Comparison of ENCODE assay signal across 17 mouse cellular contexts in the genomic region with DNA sequence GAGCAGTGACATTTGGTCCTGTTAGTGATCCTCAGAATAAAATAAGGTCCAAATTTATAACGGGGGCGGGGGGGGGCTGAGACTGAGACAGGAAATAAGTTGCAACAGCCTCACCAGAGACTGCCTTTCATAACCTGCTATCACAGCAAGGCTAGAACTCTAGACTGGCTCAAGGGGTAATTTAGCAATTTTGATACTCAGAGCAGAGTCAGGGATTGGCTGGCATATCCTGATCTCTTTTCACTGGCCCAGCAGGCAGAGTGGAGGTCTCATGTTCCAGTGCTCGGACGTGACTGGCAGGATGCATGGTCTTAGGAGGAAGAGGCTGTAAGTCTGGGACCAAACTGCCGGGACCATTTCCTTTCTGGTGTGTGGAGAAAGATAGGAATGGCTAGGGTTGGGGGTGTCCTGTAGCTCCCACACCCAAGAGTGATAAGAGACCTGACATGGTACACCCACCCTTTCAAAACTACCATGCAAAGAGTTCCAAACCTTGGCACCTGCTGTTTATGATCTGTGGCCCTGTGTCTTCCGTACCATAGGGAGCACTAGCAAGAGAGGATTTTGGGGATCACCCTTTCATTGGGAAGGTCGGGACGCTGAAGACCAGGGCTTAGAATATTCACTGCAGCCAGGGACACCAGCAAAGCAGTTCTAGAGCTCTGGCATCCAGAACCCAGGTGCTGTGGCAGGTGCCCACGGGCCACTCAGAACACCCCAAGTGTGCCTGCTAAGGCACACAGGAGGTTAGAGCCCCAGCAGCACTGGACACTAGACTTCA. TPM values are rescaled to one million over a fixed set of nuclear protein-coding genes. Genes with fewer than 3 reads are reported as not detected.
DNase-seq lines count a peak whose midpoint lies in the region; ATAC-seq and TF ChIP-seq lines count a peak whose summit lies in the region.
"Had no signal": no experiment of that assay in that cellular context is flagged by ENCODE, and none has a peak within 500 bp of the region (broad histone marks: within the 10 kb centered on the region; RNA-seq: fewer than 3 reads in every experiment).

No protein-coding gene starts in this region.

- 0 out of 2 replicates have a peak overlapping the region, but pooled peaks have one; percentile 29 for H3K4me2 ChIP-seq in heart, embryonic 16.5 days (ENCODE audit: low read depth, low read length)
- H3K4me2 ChIP-seq: forebrain, embryonic 12.5 days; hindbrain, embryonic 12.5 days; limb, embryonic 15.5 days had no signal

- TF ChIP-seq CTCF in heart, adult 2 months (IDR thresholded peaks at IDR 0.05), result no peak
- no peak for TF ChIP-seq CTCF in kidney, adult 2 months (conservative IDR thresholded peaks at IDR 0.05; ENCODE audit: insufficient read depth, insufficient read length, low read depth, low read length)

- H3K27me3 ChIP-seq in heart, adult 2 months (ENCODE audit: control insufficient read depth, insufficient read depth, low read length), result no peaks in the 10 kb centered on the region
- H3K27me3 ChIP-seq in kidney, adult 2 months (replicated peaks; ENCODE audit: control insufficient read depth, insufficient read depth, low read length), result no peaks in the 10 kb centered on the region
- peaks cover 18% of the 10 kb centered on the region for H3K27me3 ChIP-seq in heart, embryonic 16.5 days (ENCODE audit: control insufficient read depth, insufficient read depth, low read length)

- TF ChIP-seq POLR2A in heart, adult 2 months (IDR thresholded peaks at IDR 0.05; ENCODE audit: insufficient read depth, low read depth, low read length), result peak; percentile 45; the same call in 1 of the 2 replicates
- TF ChIP-seq POLR2A in kidney, adult 2 months (IDR thresholded peaks at IDR 0.05; ENCODE audit: low read depth, low read length), result no peak

- H3K9ac ChIP-seq in heart, adult 2 months (ENCODE audit: low read depth, low read length), result 0 out of 2 replicates have a peak overlapping the region, but pooled peaks have one; percentile 11
- no peak overlapping the region for H3K9ac ChIP-seq in heart, embryonic 16.5 days (ENCODE audit: low read length)
- H3K9ac ChIP-seq: forebrain, embryonic 12.5 days; hindbrain, embryonic 12.5 days; limb, embryonic 15.5 days; liver, postnatal 0 days had no signal

- intact Hi-C loops in heart, adult 2 months (cut with DNase I), result no loop called here
- intact Hi-C loops in heart, postnatal 10 days (cut with DNase I), result no loop called here

- no peaks in the 10 kb centered on the region for H3K36me3 ChIP-seq in heart, adult 2 months (ENCODE audit: control insufficient read depth, insufficient read depth, low read length)
- H3K36me3 ChIP-seq in kidney, adult 2 months (ENCODE audit: control insufficient read depth, insufficient read depth, low read length), result no peaks in the 10 kb centered on the region
- no peaks in the 10 kb centered on the region for H3K36me3 ChIP-seq in heart, embryonic 16.5 days (ENCODE audit: control insufficient read depth, insufficient read depth)
- H3K36me3 ChIP-seq: embryonic facial prominence, embryonic 10.5 days; forebrain, embryonic 12.5 days; hindbrain, embryonic 12.5 days; limb, embryonic 15.5 days had no signal

- peak in 1 of 2 experiments; percentile 13 for DNase-seq in heart, adult 2 months
- no peak for DNase-seq in heart, postnatal 10 days
- no peak for DNase-seq in kidney, adult 2 months
- no peak for DNase-seq in kidney, postnatal 14 days
- peak; percentile 52 for DNase-seq in 416B (ENCODE audit: low read depth)
- no peak for DNase-seq in right cerebral cortex, postnatal 14 days
- DNase-seq: cerebellum, adult 8-10 months; kidney, adult 9 months; liver, postnatal 0 days had no signal

- H3K27ac ChIP-seq in heart, adult 2 months, result peak overlapping the region; percentile 96
- peak overlapping the region; percentile 30 for H3K27ac ChIP-seq in kidney, adult 2 months (ENCODE audit: insufficient read depth, low read depth, low read length)
- peak overlapping the region; percentile 23; the same call in 1 of the 2 replicates for H3K27ac ChIP-seq in heart, embryonic 16.5 days (ENCODE audit: low read length)
- H3K27ac ChIP-seq: embryonic facial prominence, embryonic 10.5 days; forebrain, embryonic 12.5 days; hindbrain, embryonic 12.5 days; limb, embryonic 15.5 days had no signal

- WGBS in heart, adult 2 months, result 54% methylated on average over 9 of the region's 9 CpGs
- WGBS in kidney, adult 2 months, result 56% methylated on average over 9 of the region's 9 CpGs
- WGBS in heart, embryonic 16.5 days, result 57% methylated on average over 9 of the region's 9 CpGs

- peaks cover 8% of the 10 kb centered on the region for H3K4me1 ChIP-seq in heart, adult 2 months (ENCODE audit: control insufficient read depth, insufficient read depth, low read length)
- no peaks in the 10 kb centered on the region for H3K4me1 ChIP-seq in kidney, adult 2 months (ENCODE audit: control insufficient read depth, insufficient read depth, low read length)
- no peaks in the 10 kb centered on the region for H3K4me1 ChIP-seq in heart, embryonic 16.5 days (ENCODE audit: control insufficient read depth, insufficient read depth, low read length)
- H3K4me1 ChIP-seq: hindbrain, embryonic 12.5 days; limb, embryonic 15.5 days had no signal

- no peak for ATAC-seq in heart, embryonic 16.5 days (replicated peaks; ENCODE audit: extremely low read depth, insufficient read depth, low FRiP score)
- ATAC-seq: liver, postnatal 0 days had no signal

- H3K79me2 ChIP-seq in heart, adult 2 months (replicated peaks; ENCODE audit: control insufficient read depth, insufficient read depth, low read length), result no peaks in the 10 kb centered on the region

- no peak for TF ChIP-seq EP300 in heart, adult 2 months (IDR thresholded peaks at IDR 0.05; ENCODE audit: insufficient read depth, low read depth, low read length)

- H3K4me3 ChIP-seq in heart, adult 2 months, result peak overlapping the region; percentile 33
- H3K4me3 ChIP-seq in kidney, adult 2 months (ENCODE audit: insufficient read depth, low read depth, low read length), result no peak overlapping the region
- no peak overlapping the region for H3K4me3 ChIP-seq in heart, embryonic 16.5 days (ENCODE audit: low read length)
- H3K4me3 ChIP-seq: embryonic facial prominence, embryonic 10.5 days; forebrain, embryonic 12.5 days; hindbrain, embryonic 12.5 days; limb, embryonic 15.5 days had no signal

- H3K9me3 ChIP-seq in heart, embryonic 16.5 days (replicated peaks; ENCODE audit: control insufficient read depth, low read length), result no peaks in the 10 kb centered on the region
- H3K9me3 ChIP-seq: embryonic facial prominence, embryonic 10.5 days; forebrain, embryonic 12.5 days; hindbrain, embryonic 12.5 days; limb, embryonic 15.5 days had no signal

RNA-seq across cellular contexts. Expression of a gene that starts 1.4 kb away (rescaled TPM):
- total RNA-seq in heart, adult 2 months (2021), result 10 to 100 TPM; 13.3 to 15.9 TPM
- polyA plus RNA-seq in heart, adult 2 months (2012; rRNA removed), result 43.4 and 44.3 TPM in 2 replicates
- total RNA-seq in heart, postnatal 10 days (2021), result 10 to 100 TPM; 26.9 to 29.1 TPM
- 23.0 and 25.1 TPM in 2 replicates for polyA plus RNA-seq in kidney, adult 2 months (2012; rRNA removed)
- 3.0 and 4.8 TPM in 2 replicates for polyA plus RNA-seq in heart, embryonic 16.5 days (2015; fragmentation: Nextera tagmentation; extraction: Ambion mirVana)
- total RNA-seq: common myeloid progenitor, adult 5-6 weeks had no signal
- polyA plus RNA-seq: C2C12 had no signal

RNA-seq across cellular contexts. Expression of a gene that starts 32.7 kb away (rescaled TPM):
- total RNA-seq in heart, adult 2 months (2021), result not detected
- 0.08 TPM in 1 of 2 replicates, not detected in the other for polyA plus RNA-seq in heart, adult 2 months (2012; rRNA removed)
- not detected for total RNA-seq in heart, postnatal 10 days (2021)
- not detected in 2 replicates for polyA plus RNA-seq in kidney, adult 2 months (2012; rRNA removed)
- not detected in 2 replicates for polyA plus RNA-seq in heart, embryonic 16.5 days (2015; fragmentation: Nextera tagmentation; extraction: Ambion mirVana)
- total RNA-seq: common myeloid progenitor, adult 5-6 weeks had no signal
- polyA plus RNA-seq: C2C12; intestine, embryonic 14.5 days; limb, embryonic 15.5 days; liver, postnatal 0 days had no signal

RNA-seq across cellular contexts. Expression of a gene that starts 43.9 kb away (rescaled TPM):
- 1 to 10 TPM; 1.5 TPM for total RNA-seq in heart, adult 2 months (2021)
- polyA plus RNA-seq in heart, adult 2 months (2012; rRNA removed), result 1.9 and 2.9 TPM in 2 replicates
- total RNA-seq in heart, postnatal 10 days (2021), result 1 to 10 TPM; 1.0 to 1.2 TPM
- polyA plus RNA-seq in kidney, adult 2 months (2012; rRNA removed), result 2.9 and 4.4 TPM in 2 replicates
- polyA plus RNA-seq in heart, embryonic 16.5 days (2015; fragmentation: Nextera tagmentation; extraction: Ambion mirVana), result 2.9 and 3.1 TPM in 2 replicates

RNA-seq across cellular contexts. Expression of a gene that starts 49.2 kb away (rescaled TPM):
- total RNA-seq in heart, adult 2 months (2021), result 100 to 1,000 TPM; 117 to 127 TPM
- 125 and 186 TPM in 2 replicates for polyA plus RNA-seq in heart, adult 2 months (2012; rRNA removed)
- total RNA-seq in heart, postnatal 10 days (2021), result 10 to 100 TPM; 74.9 to 81.3 TPM
- polyA plus RNA-seq in kidney, adult 2 months (2012; rRNA removed), result 55.7 and 68.4 TPM in 2 replicates
- 132 and 146 TPM in 2 replicates for polyA plus RNA-seq in heart, embryonic 16.5 days (2015; fragmentation: Nextera tagmentation; extraction: Ambion mirVana)

Comparison
In these comparisons a context has a peak if more than half of its experiments do, and no peak if none do; other contexts are left out.
1. H3K27ac ChIP-seq: peak in every context shown above with its lines; median percentile 96 in heart, adult 2 months; 30 in kidney, adult 2 months; 23 in heart, embryonic 16.5 days.